Mouse (Mus musculus): ENCODE results near the gene Gm11213. TPM values are rescaled to one million over a fixed set of nuclear protein-coding genes. Genes with fewer than 3 reads are reported as not detected.

Gm11213 gene
- polyA plus RNA-seq, 1 experiment from 2014 or later = not detected

DNA sequence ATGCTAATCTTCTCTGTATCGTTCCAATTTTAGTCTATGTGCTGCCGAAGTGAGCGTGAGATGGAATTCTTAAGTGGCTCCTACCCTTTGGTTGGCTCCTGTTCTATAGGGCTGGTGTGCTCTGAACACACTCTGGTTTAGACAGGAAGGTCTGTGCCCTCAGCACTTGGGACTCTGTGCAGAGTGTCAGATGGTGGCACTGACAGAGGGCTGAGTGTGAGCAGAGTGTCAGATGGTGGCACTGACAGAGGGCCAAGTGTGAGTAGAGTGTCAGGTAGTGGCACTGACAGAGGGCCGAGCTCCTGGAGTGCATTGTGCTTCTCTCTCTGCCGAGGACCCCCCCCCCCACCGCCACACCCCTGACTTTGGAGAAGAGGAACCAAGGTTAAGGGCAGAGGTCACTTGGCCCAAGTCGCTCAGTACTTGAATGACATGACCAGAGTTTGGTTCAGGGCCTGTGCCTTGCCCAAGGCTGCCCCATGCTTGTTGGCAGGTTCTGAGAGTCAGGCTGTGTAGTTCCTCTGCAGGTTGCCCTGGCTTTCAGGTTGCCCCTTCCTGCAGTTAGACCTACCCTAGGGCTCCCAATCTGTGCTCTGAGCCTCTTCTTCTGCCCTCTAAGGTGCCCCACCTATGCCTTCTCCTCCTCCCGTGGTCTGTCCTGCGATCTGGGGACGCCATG is 37.2 kb downstream of the Gm11213 start:
- Histone ChIP-seq H3K9ac (ENCODE audit: low read depth, low read length) (no peak overlapping the region), H3K4me1 (ENCODE audit: control insufficient read depth, insufficient read depth, low read depth, low read length) (peaks cover 10% of the 10 kb centered on the region), H3K4me2 (ENCODE audit: low read length) (no peak overlapping the region), H3K4me3 (ENCODE audit: low read length) (no peak overlapping the region), H3K36me3 (ENCODE audit: control insufficient read depth, insufficient read depth, low read length) (no peaks in the 10 kb centered on the region), H3K27ac (ENCODE audit: low read depth, low read length) (no peak overlapping the region), H3K9me3 (ENCODE audit: control insufficient read depth, low read length) (no peaks in the 10 kb centered on the region), H3K27me3 (replicated peaks; ENCODE audit: control insufficient read depth, insufficient read depth, low read length) (no peaks in the 10 kb centered on the region)
- 0 out of 2 replicates have a peak, but pooled peaks have one; percentile 15 for ATAC-seq
- 92% methylated on average over 8 of the region's 10 CpGs for WGBS

DNA sequence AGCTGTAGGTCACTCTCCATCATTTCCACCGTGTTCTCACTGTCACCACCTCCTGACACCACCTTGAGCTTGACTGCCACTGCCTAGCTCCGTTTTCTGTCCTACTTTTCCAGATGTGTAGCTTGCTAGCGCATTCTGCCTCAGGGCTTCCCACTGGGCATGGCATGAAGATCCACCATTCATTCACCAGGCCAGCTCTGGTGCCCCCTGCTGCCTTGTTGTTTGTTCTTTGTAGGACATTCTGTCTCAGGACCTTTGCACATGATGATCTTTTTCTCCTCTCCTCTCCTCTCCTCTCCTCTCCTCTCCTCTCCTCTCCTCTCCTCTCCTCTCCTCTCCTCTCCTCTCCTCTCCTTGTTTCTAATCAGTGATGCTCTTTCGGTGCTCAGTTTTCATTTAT is 42.3 kb downstream of the Gm11213 start:
- Histone ChIP-seq H3K4me3 (ENCODE audit: low read length) (no peak overlapping the region), H3K4me1 (ENCODE audit: control insufficient read depth, insufficient read depth, low read depth, low read length) (0 out of 2 replicates have a peak, but pooled peaks cover 8% of the 10 kb centered on the region), H3K9me3 (ENCODE audit: control insufficient read depth, low read length) (no peaks in the 10 kb centered on the region), H3K27me3 (replicated peaks; ENCODE audit: control insufficient read depth, insufficient read depth, low read length) (no peaks in the 10 kb centered on the region), H3K4me2 (ENCODE audit: low read length) (no peak overlapping the region), H3K36me3 (ENCODE audit: control insufficient read depth, insufficient read depth, low read length) (no peaks in the 10 kb centered on the region), H3K27ac (ENCODE audit: low read depth, low read length) (no peak overlapping the region), H3K9ac (ENCODE audit: low read depth, low read length) (no peak overlapping the region)
- no peak for ATAC-seq
- WGBS = 81% methylated on average over 4 of the region's 4 CpGs

DNA sequence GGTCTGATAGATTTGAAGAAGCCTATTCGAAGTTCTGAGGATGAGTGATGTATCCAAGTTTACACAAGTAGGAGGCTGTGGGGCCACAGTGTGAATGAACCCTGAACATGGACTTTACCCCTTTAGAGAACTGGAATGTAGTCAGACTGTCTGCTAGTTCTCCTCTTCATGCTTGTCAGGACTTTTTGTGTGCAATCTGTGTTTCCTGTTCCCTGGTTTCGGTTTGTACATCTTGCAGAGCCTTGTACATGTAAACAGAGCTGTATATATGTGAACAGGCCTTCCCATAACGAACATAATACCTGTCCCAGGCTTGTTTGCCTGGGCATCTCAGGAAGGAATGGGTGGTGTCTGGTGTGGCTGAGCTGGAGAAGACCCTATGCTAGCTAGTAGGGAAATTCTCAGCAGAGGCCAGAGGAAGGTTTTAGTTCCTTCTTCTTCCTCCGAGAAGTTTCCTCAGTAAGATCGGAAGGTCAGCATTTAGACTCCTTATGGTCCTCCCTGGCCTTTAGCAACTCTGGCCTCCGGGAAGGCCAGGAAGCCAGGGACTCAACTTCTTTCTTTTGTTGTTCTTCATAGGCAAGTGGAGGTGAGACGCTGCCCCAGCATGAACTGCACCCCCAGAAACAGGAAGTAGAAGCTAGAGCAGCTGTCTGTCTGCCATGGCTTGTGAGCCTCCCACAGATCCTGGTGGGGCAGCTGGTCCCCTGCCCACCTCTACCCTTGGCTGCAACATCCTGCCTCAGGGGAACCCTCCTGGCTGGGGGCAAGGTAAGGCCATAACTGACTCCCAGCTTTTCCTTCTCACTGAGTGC is 43.0 kb downstream of the Gm11213 start:
- ATAC-seq = no peak
- H3K36me3 ChIP-seq (ENCODE audit: control insufficient read depth, insufficient read depth, low read length) = no peaks in the 10 kb centered on the region
- no peaks in the 10 kb centered on the region for H3K9me3 ChIP-seq (ENCODE audit: control insufficient read depth, low read length)
- no peak overlapping the region for H3K4me2 ChIP-seq (ENCODE audit: low read length)
- H3K4me1 ChIP-seq (ENCODE audit: control insufficient read depth, insufficient read depth, low read depth, low read length) = 0 out of 2 replicates have a peak, but pooled peaks cover 10% of the 10 kb centered on the region
- no peak overlapping the region for H3K4me3 ChIP-seq (ENCODE audit: low read length)
- WGBS = 83% methylated on average over 7 of the region's 7 CpGs
- H3K27ac ChIP-seq (ENCODE audit: low read depth, low read length) = no peak overlapping the region
- H3K9ac ChIP-seq (ENCODE audit: low read depth, low read length) = no peak overlapping the region
- H3K27me3 ChIP-seq (replicated peaks; ENCODE audit: control insufficient read depth, insufficient read depth, low read length) = no peaks in the 10 kb centered on the region

DNA sequence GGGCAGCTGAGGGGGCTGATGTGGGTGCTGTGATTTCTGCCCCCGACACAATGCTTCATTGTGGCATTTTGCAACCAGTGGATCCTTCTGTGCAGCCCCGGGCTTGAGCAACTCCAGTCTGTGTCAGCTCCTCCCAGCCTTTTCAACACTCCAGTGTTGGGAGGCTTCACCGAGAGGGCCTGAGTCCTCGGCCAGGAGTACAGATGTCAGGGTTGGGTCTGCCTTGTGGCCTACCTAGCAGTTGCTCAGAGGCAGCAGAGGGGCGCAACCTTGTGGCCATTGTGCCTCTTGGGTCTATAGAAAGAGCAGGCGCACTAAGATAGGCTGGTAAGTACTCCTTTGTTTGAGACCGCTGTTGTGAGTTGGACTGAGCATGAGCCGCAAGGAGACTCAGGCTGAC is 45.0 kb downstream of the Gm11213 start:
- Histone ChIP-seq H3K4me1 (ENCODE audit: control insufficient read depth, insufficient read depth, low read depth, low read length) (0 out of 2 replicates have a peak, but pooled peaks cover 10% of the 10 kb centered on the region), H3K9me3 (ENCODE audit: control insufficient read depth, low read length) (no peaks in the 10 kb centered on the region), H3K4me3 (ENCODE audit: low read length) (no peak overlapping the region), H3K27me3 (replicated peaks; ENCODE audit: control insufficient read depth, insufficient read depth, low read length) (no peaks in the 10 kb centered on the region), H3K4me2 (ENCODE audit: low read length) (no peak overlapping the region), H3K36me3 (ENCODE audit: control insufficient read depth, insufficient read depth, low read length) (peaks cover 2% of the 10 kb centered on the region; the same call in 1 of the 2 replicates), H3K27ac (ENCODE audit: low read depth, low read length) (no peak overlapping the region), H3K9ac (ENCODE audit: low read depth, low read length) (no peak overlapping the region)
- 47% methylated on average over 8 of the region's 8 CpGs for WGBS
- ATAC-seq = no peak

DNA sequence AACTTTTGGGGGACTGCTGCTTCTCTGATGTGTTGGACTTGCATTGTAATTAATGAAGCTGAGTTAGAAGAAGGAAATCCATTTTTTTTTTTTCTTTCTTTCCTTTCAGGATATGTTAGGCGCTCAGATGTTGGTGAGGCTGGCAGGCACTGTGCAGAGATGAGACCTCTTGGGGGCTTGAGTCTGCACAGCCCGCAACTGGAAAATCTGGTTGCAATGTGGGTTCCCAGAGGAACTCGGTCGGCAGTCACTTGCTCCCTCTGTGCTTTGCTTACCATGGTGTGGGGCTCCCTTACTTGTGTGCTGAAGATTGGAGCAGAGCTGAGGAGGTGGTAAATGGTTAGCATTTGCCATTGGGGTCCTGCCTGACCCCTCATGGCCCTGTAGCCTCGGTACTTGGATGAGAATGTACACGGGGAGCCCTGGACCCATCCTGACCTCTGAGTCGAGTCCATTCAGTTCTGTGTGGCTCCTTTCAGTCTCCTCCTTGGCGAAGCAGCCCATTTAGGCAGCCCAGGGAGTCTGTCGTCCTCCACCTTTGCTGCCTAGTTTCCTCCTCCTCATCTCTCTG is 45.8 kb downstream of the Gm11213 start:
- H3K9ac ChIP-seq (ENCODE audit: low read depth, low read length) = peak overlapping the region; percentile 84
- ATAC-seq = 0 out of 2 replicates have a peak, but pooled peaks have one; percentile 19
- 31% methylated on average over 9 of the region's 9 CpGs for WGBS
- peak overlapping the region; percentile 71 for H3K4me3 ChIP-seq (ENCODE audit: low read length)
- 0 out of 2 replicates have a peak, but pooled peaks cover 10% of the 10 kb centered on the region for H3K4me1 ChIP-seq (ENCODE audit: control insufficient read depth, insufficient read depth, low read depth, low read length)
- H3K27ac ChIP-seq (ENCODE audit: low read depth, low read length) = no peak overlapping the region
- no peaks in the 10 kb centered on the region for H3K9me3 ChIP-seq (ENCODE audit: control insufficient read depth, low read length)
- H3K4me2 ChIP-seq (ENCODE audit: low read length) = peak overlapping the region; percentile 88
- H3K36me3 ChIP-seq (ENCODE audit: control insufficient read depth, insufficient read depth, low read length) = peaks cover 2% of the 10 kb centered on the region; the same call in 1 of the 2 replicates
- H3K27me3 ChIP-seq (replicated peaks; ENCODE audit: control insufficient read depth, insufficient read depth, low read length) = no peaks in the 10 kb centered on the region

DNA sequence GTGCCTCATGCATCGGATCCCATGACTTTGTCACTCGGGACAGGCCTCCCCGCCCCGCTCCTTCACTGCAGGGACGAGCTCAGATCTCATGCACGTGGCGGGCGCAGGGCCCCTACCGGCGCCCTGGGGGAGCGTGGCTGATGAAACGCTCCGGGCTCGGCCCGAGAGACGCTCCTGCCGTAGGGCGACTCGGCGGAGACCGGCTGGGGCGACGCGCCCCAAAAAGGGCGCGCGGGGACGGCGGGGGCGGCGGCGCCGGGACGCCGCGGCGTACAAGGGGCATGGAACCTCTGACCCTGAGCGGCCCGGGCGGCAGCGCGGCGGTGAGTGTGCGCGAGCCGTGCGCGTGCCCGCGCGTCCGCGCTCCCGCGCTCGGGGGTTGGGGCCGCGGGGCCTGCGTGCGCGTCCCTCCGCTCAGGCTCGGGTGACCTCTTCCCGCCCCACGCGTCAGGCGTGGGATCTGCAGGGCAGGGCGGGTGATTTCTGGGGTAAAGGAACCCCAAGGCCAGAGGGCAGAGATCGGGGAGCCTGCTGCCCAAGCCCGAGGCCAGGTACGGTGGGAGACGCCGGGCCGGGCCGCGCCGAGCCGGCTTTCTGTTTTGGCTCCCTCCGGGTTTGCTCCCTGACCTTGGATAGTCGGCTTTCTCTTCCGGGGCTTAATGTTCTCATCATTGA is 46.5 kb downstream of the Gm11213 start, which contains the start of gene Tmem268:
Gene Tmem268, plus strand, starts transcription at position 375 of the 675 bp plus-strand sequence.
- Histone ChIP-seq H3K36me3 (ENCODE audit: control insufficient read depth, insufficient read depth, low read length) (peaks cover 2% of the 10 kb centered on the region; the same call in 1 of the 2 replicates), H3K9ac (ENCODE audit: low read depth, low read length) (peak within 1 kb of the TSS; percentile 84), H3K27ac (ENCODE audit: low read depth, low read length) (no peak within 1 kb of the TSS), H3K9me3 (ENCODE audit: control insufficient read depth, low read length) (no peaks in the 10 kb centered on the region), H3K4me2 (ENCODE audit: low read length) (peak within 1 kb of the TSS; percentile 88), H3K27me3 (replicated peaks; ENCODE audit: control insufficient read depth, insufficient read depth, low read length) (no peaks in the 10 kb centered on the region), H3K4me3 (ENCODE audit: low read length) (peak within 1 kb of the TSS; percentile 71), H3K4me1 (ENCODE audit: control insufficient read depth, insufficient read depth, low read depth, low read length) (0 out of 2 replicates have a peak, but pooled peaks cover 10% of the 10 kb centered on the region)
- under 1% methylated on average over 64 of the region's 81 CpGs for WGBS
- ATAC-seq = peak; percentile 76

DNA sequence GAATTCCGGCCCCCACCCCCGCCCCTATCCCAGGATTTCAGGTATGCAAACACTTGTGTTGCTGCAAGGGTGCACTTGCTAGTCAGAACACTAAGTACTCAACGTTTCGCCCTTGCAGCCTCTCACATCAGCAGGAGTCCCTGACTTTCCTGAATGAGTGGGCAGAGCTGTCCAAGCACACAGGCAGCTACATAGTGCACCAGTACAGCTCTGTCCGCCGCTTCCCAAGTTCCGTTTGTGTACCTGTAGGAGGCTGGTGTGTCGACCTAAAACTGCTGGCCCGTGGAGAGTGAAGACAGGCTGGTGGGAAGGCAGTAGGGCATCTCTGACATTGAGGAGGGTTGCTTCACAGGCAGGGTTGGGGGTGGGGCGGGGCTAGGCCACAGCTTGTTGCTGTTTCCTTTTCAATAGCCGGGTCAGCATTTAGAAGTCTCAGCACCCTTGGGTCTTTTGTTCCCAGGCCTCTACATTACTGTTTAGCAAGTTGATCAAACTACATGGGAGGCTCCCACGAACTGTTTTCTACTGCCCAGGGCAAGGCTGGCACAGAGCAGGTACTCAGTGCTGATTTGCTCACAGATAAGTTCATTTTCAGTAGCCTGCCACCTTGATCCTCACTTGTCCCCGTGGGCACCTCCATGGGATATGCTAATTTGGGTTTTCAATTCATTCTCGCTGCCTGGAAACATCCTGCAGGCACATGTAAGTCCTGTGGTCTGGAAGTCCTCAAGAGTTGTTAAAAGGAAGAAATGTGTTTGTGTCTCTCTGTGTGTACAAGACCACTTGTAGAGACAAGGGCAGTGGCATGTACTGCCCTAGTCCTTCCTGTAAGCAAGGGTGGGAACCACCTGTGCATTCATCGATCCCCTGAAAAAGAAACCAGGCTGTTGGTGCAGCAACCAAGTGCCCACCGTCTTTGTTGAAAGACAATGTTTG is 47.7 kb downstream of the Gm11213 start:
- no peak for ATAC-seq
- WGBS = 25% methylated on average over 16 of the region's 16 CpGs

DNA sequence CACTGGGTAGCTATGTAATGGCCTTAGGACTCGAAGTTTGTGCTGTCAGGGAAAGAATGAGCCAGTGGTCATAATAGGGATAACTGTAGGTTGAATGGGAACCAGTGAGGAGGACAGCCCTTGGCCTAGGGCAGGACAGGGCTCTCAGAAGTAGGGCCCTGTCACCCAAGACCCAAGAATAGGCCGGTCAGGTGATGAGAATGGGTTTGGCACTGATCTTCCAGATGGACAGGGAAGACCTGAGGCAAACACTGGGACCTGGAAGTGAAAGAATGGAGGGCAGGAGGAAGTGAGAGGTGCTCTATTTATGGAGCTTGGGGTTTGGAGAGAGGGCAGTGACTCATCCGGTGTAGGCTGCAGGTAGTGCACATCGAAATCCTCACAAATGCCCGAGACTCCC is 48.4 kb downstream of the Gm11213 start:
- Histone ChIP-seq H3K9me3 (ENCODE audit: control insufficient read depth, low read length) (no peaks in the 10 kb centered on the region), H3K27ac (ENCODE audit: low read depth, low read length) (no peak overlapping the region), H3K4me2 (ENCODE audit: low read length) (no peak overlapping the region), H3K4me1 (ENCODE audit: control insufficient read depth, insufficient read depth, low read depth, low read length) (0 out of 2 replicates have a peak, but pooled peaks cover 10% of the 10 kb centered on the region), H3K27me3 (replicated peaks; ENCODE audit: control insufficient read depth, insufficient read depth, low read length) (no peaks in the 10 kb centered on the region), H3K9ac (ENCODE audit: low read depth, low read length) (no peak overlapping the region), H3K36me3 (ENCODE audit: control insufficient read depth, insufficient read depth, low read length) (peaks cover 14% of the 10 kb centered on the region), H3K4me3 (ENCODE audit: low read length) (no peak overlapping the region)
- ATAC-seq = no peak
- 64% methylated on average over 5 of the region's 5 CpGs for WGBS

More for the DNA sequence above, 47.7 kb downstream of the Gm11213 start:
- Histone ChIP-seq H3K9ac (ENCODE audit: low read depth, low read length) (no peak overlapping the region), H3K9me3 (ENCODE audit: control insufficient read depth, low read length) (no peaks in the 10 kb centered on the region), H3K4me1 (ENCODE audit: control insufficient read depth, insufficient read depth, low read depth, low read length) (0 out of 2 replicates have a peak, but pooled peaks cover 10% of the 10 kb centered on the region), H3K27me3 (replicated peaks; ENCODE audit: control insufficient read depth, insufficient read depth, low read length) (no peaks in the 10 kb centered on the region), H3K36me3 (ENCODE audit: control insufficient read depth, insufficient read depth, low read length) (peaks cover 8% of the 10 kb centered on the region), H3K27ac (ENCODE audit: low read depth, low read length) (no peak overlapping the region), H3K4me3 (ENCODE audit: low read length) (no peak overlapping the region), H3K4me2 (ENCODE audit: low read length) (no peak overlapping the region; the same call in 1 of the 2 replicates)
